Mouse (Mus musculus): ENCODE data around the gene Zfp715. TPM values are rescaled to one million over a fixed set of nuclear protein-coding genes. Genes with fewer than 3 reads are reported as not detected.
"Not testable (repeated sequence)": the region's sequence is repeated elsewhere in the genome, so short reads cannot be mapped to it uniquely, and the experiment has no call there.

The Zfp715 gene
- total RNA-seq (2015; ENCODE audit: low replicate concordance) (4.3 and 4.6 TPM in 2 replicates), total RNA-seq (2017; ENCODE audit: low replicate concordance) (3.0 and 4.6 TPM in 2 replicates)

GRCm38 (mm10) chr7:43313013-43313428 lies at the start of gene Zfp715:
Zfp715 (minus strand) TSS chr7:43313294.
- peak; percentile 95 for ATAC-seq (replicated peaks; ENCODE audit: low FRiP score, poor library complexity, severe bottlenecking)

GRCm38 (mm10) chr7:43362021-43362420 lies 48.9 kb upstream of the Zfp715 start:
- no peak for ATAC-seq (replicated peaks; ENCODE audit: low FRiP score, poor library complexity, severe bottlenecking)

DNA sequence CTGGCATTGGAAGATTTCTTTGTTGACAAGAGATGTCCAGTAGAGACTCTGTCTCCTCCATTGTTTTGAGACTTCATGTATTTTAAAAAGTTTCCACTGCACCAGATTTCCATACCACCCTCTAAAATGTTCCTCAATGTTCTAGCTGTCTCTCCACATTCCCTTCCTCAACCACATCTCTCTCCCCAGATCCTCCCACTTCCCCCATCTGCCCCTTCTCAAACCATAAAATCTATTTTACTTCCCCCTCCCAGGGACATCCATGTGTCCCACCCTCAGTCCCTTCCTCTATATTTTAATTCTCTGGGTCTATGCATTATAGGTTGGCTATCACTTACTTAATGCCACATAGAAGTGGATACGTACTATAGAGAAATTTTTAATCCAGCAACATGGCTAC lies 48.3 kb upstream of the Zfp715 start:
- ATAC-seq (replicated peaks; ENCODE audit: low FRiP score, poor library complexity, severe bottlenecking), result no peak

- ATAC-seq (replicated peaks; ENCODE audit: low FRiP score, poor library complexity, severe bottlenecking), result no peak
Observed at GRCm38 (mm10) chr7:43358556-43358955, 45.5 kb upstream of the Zfp715 start.

GRCm38 (mm10) chr7:43354893-43355835 lies 42.1 kb upstream of the Zfp715 start:
- no peak for ATAC-seq (replicated peaks; ENCODE audit: low FRiP score, poor library complexity, severe bottlenecking)

DNA sequence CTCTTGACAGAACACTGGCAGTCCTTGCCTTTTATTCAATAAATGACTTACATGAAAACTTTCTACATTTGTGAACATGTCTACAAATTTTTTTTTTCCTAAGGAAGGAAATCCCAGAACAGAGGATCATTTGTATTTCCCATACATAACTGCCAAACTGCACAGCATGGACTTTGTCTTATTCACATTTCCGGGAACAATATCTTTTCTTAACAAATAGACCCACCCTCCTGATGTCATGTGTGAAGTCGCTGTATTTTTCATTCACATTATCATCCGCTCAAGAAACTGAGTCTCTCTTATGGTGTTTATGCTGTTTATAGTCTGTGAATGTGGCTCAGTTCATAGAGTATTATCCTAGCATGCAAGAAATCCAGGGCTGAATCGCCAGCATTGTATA lies 40.7 kb upstream of the Zfp715 start:
- ATAC-seq (replicated peaks; ENCODE audit: low FRiP score, poor library complexity, severe bottlenecking), result no peak

GRCm38 (mm10) chr7:43353118-43353517 lies 40.0 kb upstream of the Zfp715 start:
- ATAC-seq (replicated peaks; ENCODE audit: low FRiP score, poor library complexity, severe bottlenecking), result no peak

DNA sequence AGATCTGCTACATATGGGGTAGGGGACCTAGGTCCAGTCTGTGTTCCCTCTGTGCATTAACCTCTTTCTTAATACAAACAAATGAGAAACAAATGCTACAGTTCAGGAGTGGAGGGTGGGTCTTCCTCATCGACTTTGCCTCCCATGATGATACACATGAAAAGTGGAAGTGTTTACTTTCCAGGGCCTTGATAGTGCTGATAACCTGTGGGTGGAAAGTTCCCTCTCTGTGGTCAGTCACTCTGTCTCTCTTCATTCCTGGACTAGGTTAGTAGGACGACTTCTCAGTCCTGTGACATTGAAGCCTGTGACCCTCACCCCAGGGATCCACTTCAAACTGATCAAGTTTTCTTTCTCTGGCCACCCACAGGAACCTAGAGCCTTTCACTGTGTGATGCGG lies 38.1 kb upstream of the Zfp715 start, which contains the start of gene Siglecf:
Siglecf (plus strand) TSS at position 188 of the 400 bp plus-strand sequence.
- ATAC-seq (replicated peaks; ENCODE audit: low FRiP score, poor library complexity, severe bottlenecking), result no peak

- not testable (repeated sequence) for ATAC-seq (replicated peaks; ENCODE audit: low FRiP score, poor library complexity, severe bottlenecking)
Observed at GRCm38 (mm10) chr7:43349623-43350022, 36.5 kb upstream of the Zfp715 start.

GRCm38 (mm10) chr7:43346571-43346970 lies 33.5 kb upstream of the Zfp715 start:
- ATAC-seq (replicated peaks; ENCODE audit: low FRiP score, poor library complexity, severe bottlenecking), result no peak

DNA sequence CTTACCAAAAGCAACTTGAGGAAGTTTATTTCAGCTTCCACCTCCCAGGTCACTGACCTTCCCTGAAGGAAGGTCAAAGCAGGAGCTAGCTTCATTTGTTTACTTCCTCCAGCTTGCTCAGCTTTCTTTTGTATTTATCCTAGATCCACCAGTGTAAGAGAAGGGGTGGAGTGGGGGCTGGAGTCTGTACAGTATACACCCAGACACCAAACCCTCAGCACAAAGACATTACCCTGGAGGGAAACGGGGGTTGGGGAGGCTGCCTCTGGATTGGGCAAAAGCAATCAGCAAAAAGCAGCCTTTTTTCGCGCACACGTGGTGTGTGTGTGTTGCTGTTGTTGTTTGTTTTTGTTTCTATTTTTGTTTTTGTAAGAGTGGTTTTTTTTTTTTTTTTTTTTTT lies 33.1 kb upstream of the Zfp715 start:
- no peak for ATAC-seq (replicated peaks; ENCODE audit: low FRiP score, poor library complexity, severe bottlenecking)

DNA sequence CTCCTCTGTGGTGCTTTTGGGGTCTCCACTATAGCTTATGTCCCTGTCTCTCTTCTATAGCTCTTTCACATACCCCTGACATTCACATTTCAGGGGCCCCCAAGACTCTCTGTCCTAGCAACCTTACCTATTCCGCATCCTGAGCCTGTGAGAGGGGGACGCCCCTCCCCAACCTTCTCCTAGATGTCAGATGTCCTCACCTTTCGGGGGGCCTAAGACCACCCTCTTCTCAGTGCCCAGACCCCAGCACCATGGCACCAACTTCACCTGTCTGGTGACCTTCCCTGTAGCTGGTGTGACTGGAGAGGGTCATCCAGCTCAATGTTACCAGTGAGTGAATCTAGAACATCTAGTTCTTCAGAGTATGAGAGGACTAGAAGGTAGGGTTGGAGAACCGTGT lies 31.4 kb upstream of the Zfp715 start:
- no peak for ATAC-seq (replicated peaks; ENCODE audit: low FRiP score, poor library complexity, severe bottlenecking)

DNA sequence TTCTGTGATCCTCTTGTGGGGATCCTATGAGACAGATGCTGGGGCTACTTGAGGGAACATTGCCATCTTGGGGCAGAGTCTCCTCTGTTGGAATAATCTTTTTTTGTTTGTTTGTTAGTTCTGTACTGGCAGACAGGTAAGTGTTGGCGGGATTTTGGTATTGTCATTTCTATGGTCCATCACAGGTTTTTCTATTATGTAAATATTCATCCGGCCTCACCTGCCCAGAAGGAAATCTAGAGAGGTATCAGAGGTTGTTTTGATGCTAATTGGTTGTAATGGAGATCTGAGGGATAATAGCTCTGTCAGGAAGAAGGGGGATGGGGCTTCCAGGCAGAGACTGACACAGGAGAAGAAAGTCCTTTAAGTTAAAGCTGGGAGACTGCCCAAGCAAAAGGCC lies 30.9 kb upstream of the Zfp715 start:
- ATAC-seq (replicated peaks; ENCODE audit: low FRiP score, poor library complexity, severe bottlenecking), result no peak

- no peak for ATAC-seq (replicated peaks; ENCODE audit: low FRiP score, poor library complexity, severe bottlenecking)
Observed at GRCm38 (mm10) chr7:43343191-43343590, 30.1 kb upstream of the Zfp715 start.

DNA sequence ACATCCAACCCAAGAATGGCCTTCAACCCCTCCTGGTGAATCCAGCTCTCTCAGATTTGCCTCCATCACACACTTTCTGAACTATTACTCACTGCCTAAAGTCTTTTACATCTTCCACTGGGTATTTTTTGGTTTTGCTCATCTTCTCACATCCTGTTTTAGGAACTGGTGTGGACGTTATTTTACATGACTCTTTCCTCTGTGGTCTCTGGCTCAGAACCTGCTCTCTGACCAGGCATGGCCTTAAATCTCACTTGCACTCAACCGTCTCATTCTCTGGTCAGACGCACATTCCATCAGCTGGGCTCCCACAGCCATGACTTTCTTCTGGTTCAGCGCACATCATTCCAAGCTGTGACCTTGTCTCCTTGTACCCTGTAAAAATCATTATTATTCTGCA lies 27.7 kb upstream of the Zfp715 start:
- no peak for ATAC-seq (replicated peaks; ENCODE audit: low FRiP score, poor library complexity, severe bottlenecking)

DNA sequence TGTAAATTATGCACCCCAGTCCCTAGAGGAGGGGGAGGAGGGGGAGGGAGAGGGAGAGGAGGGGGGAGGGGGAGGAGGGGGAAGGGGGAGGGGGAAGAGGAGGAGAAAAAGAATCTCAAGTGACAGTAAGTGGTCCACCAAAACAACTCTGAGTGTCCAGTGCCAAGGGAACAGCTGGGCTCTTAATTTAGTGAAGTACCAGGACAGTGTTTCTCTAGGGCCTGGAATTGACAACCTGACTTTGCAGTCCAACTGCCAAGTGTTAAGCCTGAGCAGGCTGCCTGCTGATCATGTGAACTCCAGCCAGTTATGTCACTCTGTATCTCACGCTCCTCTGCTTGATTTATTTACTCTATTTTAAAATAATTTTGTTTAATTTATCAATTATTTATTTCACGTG lies 20.8 kb upstream of the Zfp715 start:
- ATAC-seq (replicated peaks; ENCODE audit: low FRiP score, poor library complexity, severe bottlenecking), result no peak

GRCm38 (mm10) chr7:43333203-43333602 lies 20.1 kb upstream of the Zfp715 start:
- no peak for ATAC-seq (replicated peaks; ENCODE audit: low FRiP score, poor library complexity, severe bottlenecking)

GRCm38 (mm10) chr7:43328101-43328500 lies 15.0 kb upstream of the Zfp715 start:
- ATAC-seq (replicated peaks; ENCODE audit: low FRiP score, poor library complexity, severe bottlenecking), result no peak

DNA sequence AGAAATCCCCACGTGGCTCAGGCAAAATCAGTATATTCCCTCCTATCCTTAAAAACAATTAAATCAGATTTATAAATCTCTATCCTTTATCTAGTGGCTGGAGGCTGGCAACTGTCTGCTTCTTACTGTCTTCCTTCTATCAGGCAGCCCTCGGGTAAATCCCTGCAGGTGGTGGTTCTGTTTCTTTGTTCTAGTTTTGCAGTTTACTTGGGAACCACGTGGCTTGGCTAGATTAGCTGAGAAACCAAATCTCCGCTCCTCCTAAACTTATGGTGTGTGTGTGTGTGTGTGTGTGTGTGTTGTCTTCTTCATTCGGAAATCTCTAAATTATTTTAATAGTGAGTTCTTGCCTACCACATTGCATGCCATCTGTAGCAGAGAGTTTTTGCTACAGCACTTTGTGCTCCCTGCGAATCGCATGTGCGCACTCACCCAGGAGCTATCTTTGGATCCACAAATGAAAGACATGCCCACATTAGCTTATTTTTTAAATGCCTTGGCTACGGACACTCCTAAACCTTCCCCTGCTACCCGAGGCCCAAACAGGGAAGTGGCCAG lies 13.2 kb upstream of the Zfp715 start:
- no peak for ATAC-seq (replicated peaks; ENCODE audit: low FRiP score, poor library complexity, severe bottlenecking)

DNA sequence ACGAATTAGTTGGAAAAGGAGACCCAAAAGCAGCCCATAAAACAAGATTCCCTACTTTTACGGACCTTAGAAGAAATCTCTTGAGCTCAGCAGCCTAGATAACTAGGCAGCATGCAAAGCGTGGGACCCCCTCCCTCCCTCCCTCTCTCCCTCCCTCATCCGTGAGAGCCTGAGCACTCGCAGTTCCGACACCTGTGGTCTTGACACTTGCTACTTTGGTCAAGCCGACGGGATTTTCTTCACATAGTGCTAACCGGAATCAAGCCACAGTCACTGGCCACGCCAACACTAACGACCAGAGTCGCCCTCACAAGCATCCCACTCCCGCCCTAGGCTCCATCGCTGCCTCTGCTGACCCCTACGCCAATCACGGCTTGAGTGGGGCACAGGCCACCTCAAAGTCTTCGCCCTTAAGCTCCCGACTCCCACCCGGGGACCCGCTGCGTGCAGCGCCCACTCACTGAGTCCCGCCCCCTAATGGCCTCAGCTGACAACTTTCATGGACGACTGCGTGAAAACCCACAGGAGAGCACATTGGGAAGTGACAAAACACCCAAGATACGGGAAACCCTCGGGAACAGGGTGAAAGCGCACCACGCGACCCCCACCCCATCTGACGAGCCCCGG lies 595 bp downstream of the Zfp715 start:
- ATAC-seq (replicated peaks; ENCODE audit: low FRiP score, poor library complexity, severe bottlenecking), result peak; percentile 60

GRCm38 (mm10) chr7:43311632-43312031 lies 1.5 kb downstream of the Zfp715 start:
- no peak for ATAC-seq (replicated peaks; ENCODE audit: low FRiP score, poor library complexity, severe bottlenecking)

Measured in erythroid progenitor cell, adult 5-6 weeks (primary cell).